Mouse (Mus musculus) cerebellum, adult 9-10 months (tissue): ENCODE measurements around the gene Traf1.

Experiments
- DNase-seq: peaks from one replicate; pipeline ENCODE4 v3.0.0; 2022

Gene Traf1

GRCm38 (mm10) chr2:34940246-34940645, 21.3 kb downstream of the Traf1 start:
- no peak for DNase-seq

GRCm38 (mm10) chr2:34938269-34939208, 23.0 kb downstream of the Traf1 start:
- no peak for DNase-seq

- DNase-seq: no peak
Measured at GRCm38 (mm10) chr2:34937460-34937859, 24.1 kb downstream of the Traf1 start.

GRCm38 (mm10) chr2:34927320-34927719, 34.3 kb downstream of the Traf1 start:
- DNase-seq: no peak

GRCm38 (mm10) chr2:34922729-34923128, 38.8 kb downstream of the Traf1 start:
- DNase-seq: no peak

- DNase-seq: no peak
Measured at GRCm38 (mm10) chr2:34920144-34920543, 41.4 kb downstream of the Traf1 start.

GRCm38 (mm10) chr2:34915103-34915502, 46.5 kb downstream of the Traf1 start:
- DNase-seq: no peak

- no peak for DNase-seq
Measured at GRCm38 (mm10) chr2:34914823-34915082, 46.8 kb downstream of the Traf1 start.

- DNase-seq: no peak
Measured at GRCm38 (mm10) chr2:34914069-34914822, 47.3 kb downstream of the Traf1 start.

- no peak for DNase-seq
Measured at GRCm38 (mm10) chr2:34913218-34914068, 48.1 kb downstream of the Traf1 start, which contains the start of gene Phf19. TSS of gene Phf19 (minus strand) at chr2:34914026.

- no peak for DNase-seq
Measured at GRCm38 (mm10) chr2:34912613-34913012, 49.0 kb downstream of the Traf1 start.

GRCm38 (mm10) chr2:34911871-34912270, 49.7 kb downstream of the Traf1 start:
- DNase-seq: no peak

GRCm38 (mm10) chr2:34909719-34910118, 51.9 kb downstream of the Traf1 start:
- no peak for DNase-seq

GRCm38 (mm10) chr2:34906861-34907604, 54.5 kb downstream of the Traf1 start:
- peak; percentile 54 for DNase-seq

- peak; percentile 36 for DNase-seq
Measured at GRCm38 (mm10) chr2:34906426-34906825, 55.1 kb downstream of the Traf1 start.

GRCm38 (mm10) chr2:34904849-34905542, 56.6 kb downstream of the Traf1 start:
- peak; percentile 99 for DNase-seq

- DNase-seq: peak; percentile 54
Measured at GRCm38 (mm10) chr2:34903652-34904405, 57.7 kb downstream of the Traf1 start.

GRCm38 (mm10) chr2:34903191-34903590, 58.4 kb downstream of the Traf1 start:
- DNase-seq: peak; percentile 38

- DNase-seq: peak; percentile 35
Measured at GRCm38 (mm10) chr2:34902731-34903130, 58.8 kb downstream of the Traf1 start.

- DNase-seq: peak; percentile 31
Measured at GRCm38 (mm10) chr2:34901726-34902125, 59.8 kb downstream of the Traf1 start.

GRCm38 (mm10) chr2:34900412-34900811, 61.2 kb downstream of the Traf1 start:
- DNase-seq: peak; percentile 14
